Mouse (Mus musculus): ENCODE measurements around the gene Ippk.

- TF ChIP-seq POLR2A (IDR thresholded peaks at IDR 0.05; ENCODE audit: insufficient read depth, low read depth, low read length) (no peak), CTCF (IDR thresholded peaks at IDR 0.05; ENCODE audit: insufficient read depth, low read depth, low read length) (no peak)
Observed at GRCm38 (mm10) chr13:49430529-49430928, 9.5 kb downstream of the Ippk start.
